Mouse (Mus musculus) cerebellum, adult 2 months (tissue): ENCODE measurements at regions not wholly inside any gene's neighbourhood (a gene's known extent, or its start where the extent isn't known, plus 50 kb on each side); places are given as distances from the start of the nearest gene placed in this dataset.
A peak's percentile ranks its signal among the peaks of the same experiment; 100 is the strongest.

Source experiments
- DNase-seq, 2 experiments: peaks; one replicate each; pipeline ENCODE4 v3.0.0; 2021
- H3K27ac ChIP-seq: fragments of 200-500 bp; 2 replicates; pipeline ENCODE4 v1.5.1; 2012; ENCODE audit warnings: low read length, control low read depth, inconsistent platforms; ENCODE audit not compliant: insufficient read depth
- H3K27me3 ChIP-seq: fragments of 200-500 bp; 2 replicates; pipeline ENCODE4 v1.6.1; 2012; ENCODE audit warnings: inconsistent platforms, mild to moderate bottlenecking, low read length, moderate library complexity; ENCODE audit not compliant: control insufficient read depth, insufficient read depth
- H3K4me1 ChIP-seq: fragments of 200-500 bp; 2 replicates; pipeline ENCODE4 v1.6.1; 2011; ENCODE audit warnings: low read length; ENCODE audit not compliant: control insufficient read depth, insufficient read depth
- H3K4me3 ChIP-seq: fragments of 200-500 bp; replicated peaks from 2 replicates; pipeline ENCODE3; 2011; ENCODE audit warnings: mild to moderate bottlenecking, low read depth, low read length, control low read depth; ENCODE audit not compliant: insufficient read depth
- CTCF ChIP-seq: fragments of 200-500 bp; IDR thresholded peaks from 2 replicates; pipeline ENCODE4 v1.5.1; 2011; ENCODE audit warnings: low read depth, mild to moderate bottlenecking, control low read depth, low read length, moderate library complexity, borderline replicate concordance; ENCODE audit not compliant: insufficient read depth
- POLR2A ChIP-seq: fragments of 200-500 bp; IDR thresholded peaks from 2 replicates; pipeline ENCODE4 v1.6.1; 2011; ENCODE audit warnings: low read length, control low read depth, borderline replicate concordance; ENCODE audit not compliant: insufficient read depth
- WGBS: fragments of 180-500 bp; shearing (Covaris S2); methylation state at CpG from one replicate; pipeline ENCODE4 v1.1.7; 2018; 5-methylcytosine and 5-hydroxymethylcytosine counted together

GRCm38 (mm10) chr12:61307396-61307795 lies 215.6 kb upstream of the Lrfn5 start:
- peak in 1 of 2 experiments; percentile 13 for DNase-seq
- no peak overlapping the region for H3K27ac ChIP-seq

GRCm38 (mm10) chr12:61322114-61322513 lies 200.8 kb upstream of the Lrfn5 start:
- no peak overlapping the region for H3K27ac ChIP-seq
- peak in 1 of 2 experiments; percentile 6 for DNase-seq
- no peaks in the 10 kb centered on the region for H3K4me1 ChIP-seq
- H3K4me3 ChIP-seq: no peak overlapping the region
- 16% methylated on average over 1 of the region's 1 CpGs for WGBS
- no peaks in the 10 kb centered on the region for H3K27me3 ChIP-seq
- no peak for TF ChIP-seq POLR2A
- no peak for TF ChIP-seq CTCF

More at GRCm38 (mm10) chr12:61307396-61307795, 215.6 kb upstream of the Lrfn5 start:
- TF ChIP-seq CTCF: no peak
- no peak for TF ChIP-seq POLR2A
- no peaks in the 10 kb centered on the region for H3K27me3 ChIP-seq
- no peaks in the 10 kb centered on the region for H3K4me1 ChIP-seq
- no peak overlapping the region for H3K4me3 ChIP-seq

GRCm38 (mm10) chr12:61332164-61332563 lies 190.8 kb upstream of the Lrfn5 start:
- Histone ChIP-seq H3K4me1 (no peaks in the 10 kb centered on the region), H3K27ac (no peak overlapping the region), H3K27me3 (no peaks in the 10 kb centered on the region; the same call in 1 of the 2 replicates), H3K4me3 (no peak overlapping the region)
- WGBS: 80% methylated on average over 3 of the region's 3 CpGs
- no peak for DNase-seq
- no peak for TF ChIP-seq POLR2A
- TF ChIP-seq CTCF: no peak
